Mouse (Mus musculus): ENCODE results near the gene Pck2. TPM values are rescaled to one million over a fixed set of nuclear protein-coding genes. Genes with fewer than 3 reads are reported as not detected.

Pck2 gene
- total RNA-seq (2022) = 10 to 100 TPM; 36.5 to 44.6 (median 40.6) TPM

- peak; percentile 93 for DNase-seq
Measured at GRCm38 (mm10) chr14:55540067-55540786, at the start of gene Pck2. TSS of gene Pck2 (plus strand) at chr14:55540266.

GRCm38 (mm10) chr14:55490361-55491201, 49.5 kb upstream of the Pck2 start, which contains the start of gene Carmil3:
TSS of gene Carmil3 (plus strand) at chr14:55490651.
- peak; percentile 23 for DNase-seq

GRCm38 (mm10) chr14:55491291-55491833, 48.7 kb upstream of the Pck2 start:
- peak; percentile 41 for DNase-seq

- DNase-seq = no peak
Measured at GRCm38 (mm10) chr14:55492103-55492502, 48.0 kb upstream of the Pck2 start.

GRCm38 (mm10) chr14:55495509-55496240, 44.4 kb upstream of the Pck2 start:
- no peak for DNase-seq

- DNase-seq = no peak
Measured at GRCm38 (mm10) chr14:55496761-55497448, 43.2 kb upstream of the Pck2 start.

GRCm38 (mm10) chr14:55497449-55497821, 42.6 kb upstream of the Pck2 start:
- DNase-seq = peak; percentile 63

GRCm38 (mm10) chr14:55505612-55506011, 34.5 kb upstream of the Pck2 start:
- DNase-seq = no peak

GRCm38 (mm10) chr14:55507801-55508200, 32.3 kb upstream of the Pck2 start:
- DNase-seq = no peak

GRCm38 (mm10) chr14:55509540-55509939, 30.5 kb upstream of the Pck2 start:
- DNase-seq = no peak

- no peak for DNase-seq
Measured at GRCm38 (mm10) chr14:55510125-55510731, 29.8 kb upstream of the Pck2 start, which contains the start of gene Cpne6. TSS of gene Cpne6 (plus strand) at chr14:55510445.

GRCm38 (mm10) chr14:55511037-55511436, 29.0 kb upstream of the Pck2 start:
- no peak for DNase-seq

GRCm38 (mm10) chr14:55513927-55514326, 26.1 kb upstream of the Pck2 start:
- no peak for DNase-seq

- no peak for DNase-seq
Measured at GRCm38 (mm10) chr14:55515846-55516245, 24.2 kb upstream of the Pck2 start.

- DNase-seq = no peak
Measured at GRCm38 (mm10) chr14:55518897-55519296, 21.2 kb upstream of the Pck2 start.

GRCm38 (mm10) chr14:55519604-55520003, 20.5 kb upstream of the Pck2 start:
- no peak for DNase-seq

GRCm38 (mm10) chr14:55520451-55521361, 19.4 kb upstream of the Pck2 start:
- DNase-seq = no peak

- DNase-seq = no peak
Measured at GRCm38 (mm10) chr14:55524062-55524461, 16.0 kb upstream of the Pck2 start.

GRCm38 (mm10) chr14:55524785-55525184, 15.3 kb upstream of the Pck2 start, which contains the start of gene Nrl:
TSS of gene Nrl (minus strand) at chr14:55524981.
- DNase-seq = no peak

GRCm38 (mm10) chr14:55526674-55527073, 13.4 kb upstream of the Pck2 start:
- no peak for DNase-seq
